Mouse (Mus musculus): ENCODE data around the gene Tra2a.

GRCm38 (mm10) chr6:49218275-49218802 lies 45.5 kb downstream of the Tra2a start:
- TF ChIP-seq CTCF (IDR thresholded peaks at IDR 0.05; ENCODE audit: low read depth, low read length) (no peak), GATA1 (IDR thresholded peaks at IDR 0.05; ENCODE audit: borderline replicate concordance, low read length) (no peak), TAL1 (conservative IDR thresholded peaks at IDR 0.05; ENCODE audit: low read depth, low read length) (no peak), POLR2AphosphoS5 (IDR thresholded peaks at IDR 0.05; ENCODE audit: insufficient replicate concordance, low read depth, low read length) (no peak), GATA2 (IDR thresholded peaks at IDR 0.05; ENCODE audit: borderline replicate concordance, low read depth, low read length) (no peak)
